Mouse (Mus musculus) heart, postnatal 0 days (tissue): ENCODE data around the gene Syt12. TPM values are rescaled to one million over a fixed set of nuclear protein-coding genes. Genes with fewer than 3 reads are reported as not detected.
A peak's percentile ranks its signal among the peaks of the same experiment; 100 is the strongest.

ENCODE experiments used
- ATAC-seq: fragments of 200-750 bp; cut with Nextera tagmentation; 2 replicates; pipeline ENCODE4 v1.8.0; 2017; ENCODE audit warnings: low read depth, moderate number of reproducible peaks, moderate library complexity; ENCODE audit not compliant: insufficient read depth
- DNase-seq: peaks from one replicate; pipeline ENCODE4 v3.0.0-alpha.2; 2016; ENCODE audit warnings: low spot score
- H3K27ac ChIP-seq: fragments of 300-500 bp; sonication (generic); 2 replicates; pipeline ENCODE4 v1.5.1; 2014; ENCODE audit warnings: low read depth, mild to moderate bottlenecking
- H3K27me3 ChIP-seq: fragments of 300-500 bp; sonication (generic); 2 replicates; pipeline ENCODE4 v1.6.1; 2014; ENCODE audit warnings: low read length, mixed read lengths; ENCODE audit not compliant: control insufficient read depth, insufficient read depth
- H3K36me3 ChIP-seq: fragments of 300-500 bp; sonication (generic); replicated peaks from 2 replicates; pipeline ENCODE4 v1.6.1; 2014; ENCODE audit warnings: low read length, mixed read lengths; ENCODE audit not compliant: control insufficient read depth, insufficient read depth
- H3K4me1 ChIP-seq: fragments of 300-500 bp; sonication (generic); 2 replicates; pipeline ENCODE4 v1.6.1; 2014; ENCODE audit warnings: antibody characterized with exemption; ENCODE audit not compliant: control insufficient read depth, insufficient read depth
- H3K4me2 ChIP-seq: fragments of 300-500 bp; sonication (generic); 2 replicates; pipeline ENCODE4 v1.6.1; 2014; ENCODE audit warnings: low read depth, mild to moderate bottlenecking, low read length, moderate library complexity
- H3K4me3 ChIP-seq: fragments of 300-500 bp; sonication (generic); 2 replicates; pipeline ENCODE4 v1.5.1; 2014; ENCODE audit warnings: low read depth, low read length
- H3K9ac ChIP-seq: fragments of 300-500 bp; sonication (generic); replicated peaks from 2 replicates; pipeline ENCODE4 v1.6.1; 2014; ENCODE audit warnings: low read depth, low read length, mixed read lengths
- H3K9me3 ChIP-seq: fragments of 300-500 bp; sonication (generic); replicated peaks from 2 replicates; pipeline ENCODE4 v1.6.1; 2016; ENCODE audit warnings: low read length; ENCODE audit not compliant: control insufficient read depth
- CTCF ChIP-seq: IDR thresholded peaks from 2 replicates; pipeline ENCODE4 v1.5.1; 2016; ENCODE audit warnings: antibody characterized with exemption, control low read depth, low read depth
- EP300 ChIP-seq: IDR thresholded peaks from 2 replicates; pipeline ENCODE4 v1.6.1; 2016; ENCODE audit warnings: antibody characterized with exemption, low read depth
- WGBS: fragments of 180-500 bp; shearing (Covaris S2); extraction: QIAGEN DNeasy Blood & Tissue Kit; methylation state at CpG from one replicate; pipeline ENCODE4 v1.1.7; 2014; 5-methylcytosine and 5-hydroxymethylcytosine counted together
- polyA plus RNA-seq: library from polyadenylated mRNA; unstranded; fragments of >200 nt; fragmentation: Nextera tagmentation; extraction: Ambion mirVana; gene quantifications from 2 replicates; pipeline ENCODE4 v1.2.1, GENCODE M21; 2015
- total RNA-seq: library from RNA; depleted of rRNA; stranded (reverse); fragments of >200 nt; gene quantifications from 2 replicates; pipeline ENCODE4 v1.2.3, GENCODE M21; 2014; ENCODE audit warnings: low replicate concordance

Gene Syt12
- total and polyA plus RNA-seq, 2 experiments from 2014 or later: 0.46 to 2.8 TPM

DNA sequence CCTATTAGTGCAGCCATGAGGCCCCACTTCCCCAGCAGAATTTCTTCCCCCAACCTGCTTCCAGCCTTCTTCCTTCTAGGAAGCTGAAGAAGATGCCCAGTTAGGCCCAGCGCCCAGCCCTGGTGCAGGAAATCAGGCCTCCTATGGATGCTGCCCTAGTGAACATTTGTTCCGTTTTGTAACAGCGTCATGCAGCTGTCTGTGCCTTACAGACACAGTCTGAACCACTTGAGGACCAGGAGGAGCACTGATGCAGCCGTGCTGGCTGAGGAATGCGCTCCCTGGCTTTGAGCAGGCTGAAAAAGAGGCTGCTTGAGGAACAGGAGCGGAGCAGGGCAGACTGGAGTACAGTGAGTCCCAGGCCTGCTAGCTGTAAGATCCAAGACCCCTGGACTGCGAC lies 17.5 kb upstream of the Syt12 start:
- no peak overlapping the region for H3K4me3 ChIP-seq
- H3K4me1 ChIP-seq: no peaks in the 10 kb centered on the region
- 58% methylated on average over 7 of the region's 7 CpGs for WGBS
- DNase-seq (no peak), ATAC-seq (no peak)
- TF ChIP-seq EP300 (no peak), CTCF (no peak)
- no peaks in the 10 kb centered on the region for H3K9me3 ChIP-seq
- H3K36me3 ChIP-seq: no peaks in the 10 kb centered on the region
- H3K9ac ChIP-seq: no peak overlapping the region
- no peak overlapping the region for H3K4me2 ChIP-seq
- H3K27ac ChIP-seq: no peak overlapping the region
- H3K27me3 ChIP-seq: no peaks in the 10 kb centered on the region

DNA sequence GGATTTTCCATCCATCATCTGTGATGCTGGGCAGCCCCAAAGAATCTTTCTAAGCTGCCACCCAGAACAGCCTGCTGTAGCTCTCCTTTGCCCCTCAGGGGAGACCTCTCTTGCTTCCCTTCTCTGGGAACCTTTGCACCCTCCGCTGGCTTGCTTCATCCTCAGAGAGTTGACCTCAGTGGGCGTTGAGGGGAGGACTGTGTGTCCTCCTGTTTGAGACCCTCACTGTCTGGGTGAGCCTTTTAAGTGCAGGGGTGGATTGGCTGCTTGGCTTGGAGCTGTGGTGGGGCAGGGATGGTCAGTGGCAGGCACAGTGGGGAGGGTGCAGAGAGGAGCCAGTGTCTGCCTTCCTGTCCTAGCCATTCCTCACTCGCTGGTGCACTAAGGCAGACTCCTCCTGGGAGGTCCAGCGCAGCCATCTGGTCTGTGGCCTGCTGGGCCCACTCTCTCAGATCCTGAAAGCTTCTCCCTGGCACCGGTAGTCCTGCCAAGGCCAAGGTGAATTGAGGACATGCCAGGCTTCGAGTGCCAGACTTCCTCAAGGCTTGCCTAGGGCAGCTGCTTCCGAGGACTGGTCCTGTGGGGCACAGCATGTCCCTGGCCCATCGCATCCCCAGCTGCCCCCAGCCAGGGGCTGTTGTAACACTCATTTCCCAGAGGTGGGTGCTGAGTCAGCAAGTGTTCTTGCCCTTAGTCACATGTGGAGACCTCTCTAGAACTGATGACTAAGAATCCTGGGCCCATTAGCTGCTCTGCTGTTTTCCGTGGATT lies 15.5 kb upstream of the Syt12 start:
- ATAC-seq: no peak
- TF ChIP-seq EP300 (no peak), CTCF (no peak)
- Histone ChIP-seq H3K4me1 (no peaks in the 10 kb centered on the region; the same call in 1 of the 2 replicates), H3K27me3 (no peaks in the 10 kb centered on the region), H3K4me2 (no peak overlapping the region), H3K9ac (no peak overlapping the region), H3K27ac (no peak overlapping the region), H3K4me3 (no peak overlapping the region), H3K36me3 (no peaks in the 10 kb centered on the region), H3K9me3 (no peaks in the 10 kb centered on the region)
- no peak for DNase-seq
- WGBS: 58% methylated on average over 9 of the region's 9 CpGs

- no peak overlapping the region for H3K4me3 ChIP-seq
- DNase-seq: no peak
- no peaks in the 10 kb centered on the region for H3K27me3 ChIP-seq
- no peaks in the 10 kb centered on the region for H3K36me3 ChIP-seq
- H3K9ac ChIP-seq: no peak overlapping the region
- peak; percentile 21; the same call in 1 of the 2 replicates for TF ChIP-seq CTCF
- TF ChIP-seq EP300: no peak
- H3K4me2 ChIP-seq: no peak overlapping the region
- ATAC-seq: no peak
- no peaks in the 10 kb centered on the region; the same call in 1 of the 2 replicates for H3K4me1 ChIP-seq
- 63% methylated on average over 10 of the region's 10 CpGs for WGBS
- no peaks in the 10 kb centered on the region for H3K9me3 ChIP-seq
- H3K27ac ChIP-seq: no peak overlapping the region
Observed at GRCm38 (mm10) chr19:4491080-4491695, 13.9 kb upstream of the Syt12 start.

DNA sequence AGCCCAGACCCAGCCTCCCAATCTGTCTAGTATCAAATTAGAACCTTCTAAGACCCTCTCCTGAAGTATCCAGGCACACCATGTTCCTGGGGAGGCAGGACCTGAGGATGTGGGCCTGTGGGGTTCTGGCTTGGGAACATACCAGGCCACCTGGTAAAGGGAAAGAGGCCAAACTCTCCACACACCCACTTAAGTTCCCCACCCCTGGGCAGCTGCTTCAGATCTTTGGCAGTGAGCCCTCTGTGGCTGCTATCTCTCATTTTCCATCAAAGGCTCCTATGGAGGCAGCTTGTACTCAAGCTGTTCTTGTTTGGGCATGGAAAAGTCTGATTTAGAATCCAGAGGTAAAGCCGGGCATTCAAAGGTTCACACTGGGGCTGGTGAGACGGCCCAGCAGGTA lies 10.6 kb upstream of the Syt12 start:
- 27% methylated on average over 2 of the region's 2 CpGs for WGBS

GRCm38 (mm10) chr19:4485006-4485405 lies 7.8 kb upstream of the Syt12 start:
- Histone ChIP-seq H3K4me2 (no peak overlapping the region), H3K27me3 (no peaks in the 10 kb centered on the region), H3K4me3 (no peak overlapping the region), H3K4me1 (no peaks in the 10 kb centered on the region; the same call in 1 of the 2 replicates), H3K9ac (no peak overlapping the region), H3K27ac (no peak overlapping the region), H3K36me3 (no peaks in the 10 kb centered on the region), H3K9me3 (no peaks in the 10 kb centered on the region)
- TF ChIP-seq CTCF: no peak
- no peak for TF ChIP-seq EP300
- no peak for ATAC-seq
- WGBS: 44% methylated on average over 5 of the region's 5 CpGs
- no peak for DNase-seq

More for the DNA sequence above, 10.6 kb upstream of the Syt12 start:
- no peak overlapping the region for H3K4me2 ChIP-seq
- H3K27me3 ChIP-seq: no peaks in the 10 kb centered on the region
- H3K9me3 ChIP-seq: no peaks in the 10 kb centered on the region
- ATAC-seq: peak; percentile 53; the same call in 1 of the 2 replicates
- H3K4me3 ChIP-seq: no peak overlapping the region
- no peak overlapping the region for H3K9ac ChIP-seq
- H3K4me1 ChIP-seq: no peaks in the 10 kb centered on the region; the same call in 1 of the 2 replicates
- no peaks in the 10 kb centered on the region for H3K36me3 ChIP-seq
- H3K27ac ChIP-seq: no peak overlapping the region
- DNase-seq: no peak
- TF ChIP-seq EP300: no peak
- TF ChIP-seq CTCF: no peak
